Mouse (Mus musculus) neural tube, embryonic 11.5 days (tissue): ENCODE measurements around the gene Pqbp1. TPM values are rescaled to one million over a fixed set of nuclear protein-coding genes. Genes with fewer than 3 reads are reported as not detected.

ENCODE experiments used
- ATAC-seq: fragments of 200-750 bp; cut with Nextera tagmentation; 2 replicates; pipeline ENCODE4 v1.8.0; 2017; ENCODE audit warnings: moderate number of reproducible peaks, mild to moderate bottlenecking, moderate TSS enrichment, moderate library complexity; ENCODE audit not compliant: insufficient read depth, low FRiP score, low TSS enrichment
- DNase-seq: peaks from one replicate; pipeline ENCODE4 v3.0.0-alpha.2; 2015; ENCODE audit warnings: low spot score
- H3K27ac ChIP-seq: fragments of 300-500 bp; sonication (generic); 2 replicates; pipeline ENCODE4 v1.5.1; 2014; ENCODE audit warnings: low read depth, mild to moderate bottlenecking, low read length
- H3K27me3 ChIP-seq: fragments of 300-500 bp; sonication (generic); 2 replicates; pipeline ENCODE4 v1.6.1; 2014; ENCODE audit warnings: mild to moderate bottlenecking, low read length, mixed read lengths; ENCODE audit not compliant: control insufficient read depth, insufficient read depth
- H3K36me3 ChIP-seq: fragments of 300-500 bp; sonication (generic); 2 replicates; pipeline ENCODE4 v1.6.1; 2014; ENCODE audit warnings: mild to moderate bottlenecking, low read length, moderate library complexity, mixed read lengths; ENCODE audit not compliant: control insufficient read depth, insufficient read depth
- H3K4me1 ChIP-seq: fragments of 300-500 bp; sonication (generic); 2 replicates; pipeline ENCODE4 v1.6.1; 2014; ENCODE audit warnings: low read length, mixed read lengths; ENCODE audit not compliant: control insufficient read depth, insufficient read depth
- H3K4me2 ChIP-seq: fragments of 300-500 bp; sonication (generic); 2 replicates; pipeline ENCODE4 v1.6.1; 2014; ENCODE audit warnings: low read depth, mild to moderate bottlenecking, moderate library complexity
- H3K4me3 ChIP-seq: fragments of 300-500 bp; sonication (generic); 2 replicates; pipeline ENCODE4 v1.5.1; 2014; ENCODE audit warnings: low read depth, low read length
- H3K9ac ChIP-seq: fragments of 300-500 bp; sonication (generic); 2 replicates; pipeline ENCODE4 v1.6.1; 2014; ENCODE audit warnings: mild to moderate bottlenecking, low read length
- H3K9me3 ChIP-seq: fragments of 300-500 bp; sonication (generic); 2 replicates; pipeline ENCODE4 v1.6.1; 2016; ENCODE audit warnings: low read length; ENCODE audit not compliant: control insufficient read depth
- WGBS: fragments of 180-500 bp; shearing (Covaris S2); extraction: QIAGEN DNeasy Blood & Tissue Kit; methylation state at CpG from one replicate; pipeline ENCODE4 v1.1.7; 2014; 5-methylcytosine and 5-hydroxymethylcytosine counted together
- polyA plus RNA-seq: library from polyadenylated mRNA; unstranded; fragments of >200 nt; fragmentation: Nextera tagmentation; extraction: Ambion mirVana; gene quantifications from 2 replicates; pipeline ENCODE4 v1.2.1, GENCODE M21; 2014

Gene Pqbp1
- polyA plus RNA-seq, 1 experiment from 2014 or later: 137 TPM

GRCm38 (mm10) chrX:7898211-7898610 lies 858 bp downstream of the Pqbp1 start:
- Histone ChIP-seq H3K4me3 (peak overlapping the region; percentile 54), H3K36me3 (no peaks in the 10 kb centered on the region; the same call in 1 of the 2 replicates), H3K9ac (peak overlapping the region; percentile 58), H3K9me3 (no peaks in the 10 kb centered on the region), H3K27me3 (no peaks in the 10 kb centered on the region), H3K4me2 (peak overlapping the region; percentile 45), H3K4me1 (no peaks in the 10 kb centered on the region), H3K27ac (no peak overlapping the region)
- WGBS: 32% methylated on average over 13 of the region's 13 CpGs
- DNase-seq (no peak), ATAC-seq (no peak)

- DNase-seq: peak; percentile 74
- H3K9ac ChIP-seq: peak within 1 kb of the TSS; percentile 26
- H3K4me3 ChIP-seq: peak within 1 kb of the TSS; percentile 52
- peak within 1 kb of the TSS; percentile 60; the same call in 1 of the 2 replicates for H3K27ac ChIP-seq
- H3K9me3 ChIP-seq: no peaks in the 10 kb centered on the region
- 15% methylated on average over 49 of the region's 49 CpGs for WGBS
- no peaks in the 10 kb centered on the region for H3K36me3 ChIP-seq
- H3K4me2 ChIP-seq: peak within 1 kb of the TSS; percentile 44
- H3K4me1 ChIP-seq: no peaks in the 10 kb centered on the region
- H3K27me3 ChIP-seq: no peaks in the 10 kb centered on the region
- peak; percentile 86 for ATAC-seq
Observed at GRCm38 (mm10) chrX:7883841-7884567, 15.1 kb downstream of the Pqbp1 start, which contains the start of gene Slc35a2. Slc35a2 (plus strand) TSS chrX:7884028.

GRCm38 (mm10) chrX:7879819-7880218 lies 19.2 kb downstream of the Pqbp1 start:
- ATAC-seq: peak; percentile 49

GRCm38 (mm10) chrX:7878495-7878894 lies 20.6 kb downstream of the Pqbp1 start:
- no peak for DNase-seq

More at GRCm38 (mm10) chrX:7879819-7880218, 19.2 kb downstream of the Pqbp1 start:
- no peak overlapping the region for H3K9ac ChIP-seq
- no peaks in the 10 kb centered on the region for H3K9me3 ChIP-seq
- H3K36me3 ChIP-seq: no peaks in the 10 kb centered on the region
- no peaks in the 10 kb centered on the region for H3K4me1 ChIP-seq
- no peaks in the 10 kb centered on the region for H3K27me3 ChIP-seq
- no peak overlapping the region for H3K27ac ChIP-seq
- DNase-seq: peak; percentile 78
- 11% methylated on average over 11 of the region's 11 CpGs for WGBS
- no peak overlapping the region for H3K4me3 ChIP-seq
- peak overlapping the region; percentile 22 for H3K4me2 ChIP-seq

GRCm38 (mm10) chrX:7878007-7878419 lies 21.1 kb downstream of the Pqbp1 start, which contains the start of gene Pim2:
Pim2 (plus strand) TSS chrX:7878262.
- 29% methylated on average over 28 of the region's 38 CpGs for WGBS
- no peaks in the 10 kb centered on the region for H3K4me1 ChIP-seq
- ATAC-seq (peak; percentile 82), DNase-seq (peak; percentile 76)
- H3K36me3 ChIP-seq: no peaks in the 10 kb centered on the region
- H3K4me3 ChIP-seq: peak within 1 kb of the TSS; percentile 36
- peak within 1 kb of the TSS; percentile 26; the same call in 1 of the 2 replicates for H3K9ac ChIP-seq
- no peak within 1 kb of the TSS for H3K27ac ChIP-seq
- H3K9me3 ChIP-seq: no peaks in the 10 kb centered on the region
- H3K27me3 ChIP-seq: no peaks in the 10 kb centered on the region
- H3K4me2 ChIP-seq: peak within 1 kb of the TSS; percentile 80

More at GRCm38 (mm10) chrX:7878495-7878894, 20.6 kb downstream of the Pqbp1 start:
- no peaks in the 10 kb centered on the region for H3K36me3 ChIP-seq
- H3K9ac ChIP-seq: peak overlapping the region; percentile 26; the same call in 1 of the 2 replicates
- H3K9me3 ChIP-seq: no peaks in the 10 kb centered on the region
- H3K4me1 ChIP-seq: no peaks in the 10 kb centered on the region
- peak overlapping the region; percentile 36 for H3K4me3 ChIP-seq
- ATAC-seq: no peak; the same call in 1 of the 2 replicates
- peak overlapping the region; percentile 80 for H3K4me2 ChIP-seq
- 21% methylated on average over 19 of the region's 21 CpGs for WGBS
- H3K27me3 ChIP-seq: no peaks in the 10 kb centered on the region
- H3K27ac ChIP-seq: no peak overlapping the region

GRCm38 (mm10) chrX:7869826-7870225 lies 29.2 kb downstream of the Pqbp1 start:
- Histone ChIP-seq H3K27me3 (no peaks in the 10 kb centered on the region), H3K27ac (no peak overlapping the region), H3K9me3 (no peaks in the 10 kb centered on the region), H3K36me3 (no peaks in the 10 kb centered on the region), H3K9ac (no peak overlapping the region), H3K4me2 (no peak overlapping the region), H3K4me3 (no peak overlapping the region), H3K4me1 (no peaks in the 10 kb centered on the region)
- 48% methylated on average over 3 of the region's 3 CpGs for WGBS
- DNase-seq (no peak), ATAC-seq (no peak)

- WGBS: 60% methylated on average over 2 of the region's 2 CpGs
- Histone ChIP-seq H3K4me2 (no peak overlapping the region), H3K27me3 (no peaks in the 10 kb centered on the region), H3K4me1 (no peaks in the 10 kb centered on the region), H3K9me3 (no peaks in the 10 kb centered on the region), H3K27ac (no peak overlapping the region), H3K9ac (no peak overlapping the region), H3K4me3 (no peak overlapping the region), H3K36me3 (no peaks in the 10 kb centered on the region)
- DNase-seq (no peak), ATAC-seq (no peak)
Observed at GRCm38 (mm10) chrX:7868506-7868905, 30.6 kb downstream of the Pqbp1 start.

- Histone ChIP-seq H3K27ac (no peak overlapping the region), H3K27me3 (no peaks in the 10 kb centered on the region), H3K4me2 (no peak overlapping the region), H3K4me3 (no peak overlapping the region), H3K9me3 (no peaks in the 10 kb centered on the region), H3K9ac (no peak overlapping the region), H3K4me1 (no peaks in the 10 kb centered on the region), H3K36me3 (no peaks in the 10 kb centered on the region)
- no peak for ATAC-seq
- WGBS: 94% methylated on average over 1 of the region's 1 CpGs
- DNase-seq: no peak
Observed at GRCm38 (mm10) chrX:7867141-7867540, 31.9 kb downstream of the Pqbp1 start.

GRCm38 (mm10) chrX:7865786-7866185 lies 33.3 kb downstream of the Pqbp1 start:
- Histone ChIP-seq H3K4me1 (no peaks in the 10 kb centered on the region), H3K9ac (no peak overlapping the region), H3K36me3 (no peaks in the 10 kb centered on the region), H3K27ac (no peak overlapping the region), H3K27me3 (no peaks in the 10 kb centered on the region), H3K4me2 (no peak overlapping the region), H3K4me3 (no peak overlapping the region), H3K9me3 (no peaks in the 10 kb centered on the region)
- ATAC-seq: no peak
- no peak for DNase-seq
- 63% methylated on average over 2 of the region's 2 CpGs for WGBS
